Mouse (Mus musculus): Measurements from ENCODE around the gene Lrrfip2. TPM values are rescaled to one million over a fixed set of nuclear protein-coding genes. Genes with fewer than 3 reads are reported as not detected.
A peak's percentile ranks its signal among the peaks of the same experiment; 100 is the strongest.

The Lrrfip2 gene
- polyA plus RNA-seq, 1 experiment from 2014 or later: 85.9 TPM

GRCm38 (mm10) chr9:111087960-111088359, 29.4 kb upstream of the Lrrfip2 start:
- ATAC-seq: no peak
- DNase-seq (ENCODE audit: low read depth, low spot score): no peak
- no peaks in the 10 kb centered on the region for H3K27me3 ChIP-seq
- ChIA-PET POLR2A (no interaction called here), CTCF (interaction anchor here (1.8 to 5.0 kb wide), 3 partner anchors 16 to 202 kb away, joined by 5 to 38 read pairs (median 11); no protein-coding TSS in a partner anchor)
- in situ Hi-C loops (cut with MboI; ENCODE audit: low pct_unique_long_range_greater_than_20kb): no loop called here
- no peak for TF ChIP-seq CTCF (IDR thresholded peaks at IDR 0.05)

DNA sequence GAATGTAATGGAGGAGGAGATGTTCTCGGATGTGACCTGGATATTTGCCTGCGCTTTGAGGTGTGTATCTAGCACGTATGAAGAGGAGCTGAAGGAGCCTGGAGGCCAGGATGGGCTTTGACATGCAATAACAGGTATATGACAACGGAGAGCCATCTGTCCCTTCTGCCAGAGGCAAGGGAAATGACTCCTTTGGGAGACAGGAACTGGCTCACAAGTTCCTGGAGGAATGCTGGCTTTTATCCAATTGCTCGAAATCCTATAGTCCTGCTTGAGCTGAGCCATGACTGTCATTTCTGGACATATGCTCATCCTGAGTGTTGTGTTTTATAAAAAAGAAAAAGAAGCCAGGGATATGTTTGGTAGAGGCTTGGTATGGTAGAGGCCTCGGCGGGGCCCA, 28.5 kb upstream of the Lrrfip2 start:
- TF ChIP-seq CTCF (IDR thresholded peaks at IDR 0.05): no peak
- no peak for ATAC-seq
- ChIA-PET CTCF (interaction anchor here (1.3 kb wide), 1 partner anchor 200 kb away, joined by 4 read pairs; no protein-coding TSS in a partner anchor), POLR2A (no interaction called here)
- no peak for DNase-seq (ENCODE audit: low read depth, low spot score)
- in situ Hi-C loops (cut with MboI; ENCODE audit: low pct_unique_long_range_greater_than_20kb): no loop called here
- no peaks in the 10 kb centered on the region for H3K27me3 ChIP-seq

GRCm38 (mm10) chr9:111092657-111093056, 24.7 kb upstream of the Lrrfip2 start:
- no peak for TF ChIP-seq CTCF (IDR thresholded peaks at IDR 0.05)
- CTCF ChIA-PET: interaction anchor here (1.0 to 1.6 kb wide), 11 partner anchors 13 to 157 kb away, joined by 3 to 4 read pairs (median 3); no protein-coding TSS in a partner anchor
- ATAC-seq (no peak), DNase-seq (ENCODE audit: low read depth, low spot score) (no peak)
- H3K27me3 ChIP-seq: no peaks in the 10 kb centered on the region
- in situ Hi-C loops (cut with MboI; ENCODE audit: low pct_unique_long_range_greater_than_20kb): loop anchor here (5.0 to 10.0 kb wide), 2 partner anchors 112 to 150 kb away; no protein-coding TSS in a partner anchor
- POLR2A ChIA-PET: interaction anchor here (0.5 kb wide), 1 partner anchor 314 kb away, joined by 4 read pairs; no protein-coding TSS in a partner anchor

GRCm38 (mm10) chr9:111093094-111093493, 24.3 kb upstream of the Lrrfip2 start:
- ATAC-seq: no peak
- in situ Hi-C loops (cut with MboI; ENCODE audit: low pct_unique_long_range_greater_than_20kb): loop anchor here (5.0 to 10.0 kb wide), 2 partner anchors 112 to 149 kb away; no protein-coding TSS in a partner anchor
- H3K27me3 ChIP-seq: no peaks in the 10 kb centered on the region
- POLR2A ChIA-PET: no interaction called here
- CTCF ChIA-PET: interaction anchor here (0.7 to 3.4 kb wide), 18 partner anchors 13 to 197 kb away, joined by 3 to 9 read pairs (median 4); no protein-coding TSS in a partner anchor
- DNase-seq (ENCODE audit: low read depth, low spot score): no peak
- TF ChIP-seq CTCF (IDR thresholded peaks at IDR 0.05): peak; percentile 87

GRCm38 (mm10) chr9:111094626-111095025, 22.8 kb upstream of the Lrrfip2 start:
- ATAC-seq: peak; percentile 58
- no peak for DNase-seq (ENCODE audit: low read depth, low spot score)
- H3K27me3 ChIP-seq: no peaks in the 10 kb centered on the region
- ChIA-PET CTCF (interaction anchor here (1.6 to 3.4 kb wide), 4 partner anchors 61 to 195 kb away, joined by 3 to 9 read pairs (median 4); no protein-coding TSS in a partner anchor), POLR2A (no interaction called here)
- in situ Hi-C loops (cut with MboI; ENCODE audit: low pct_unique_long_range_greater_than_20kb): loop anchor here (5.0 to 10.0 kb wide), 2 partner anchors 110 to 148 kb away; no protein-coding TSS in a partner anchor
- TF ChIP-seq CTCF (IDR thresholded peaks at IDR 0.05): no peak

- ChIA-PET POLR2A (interaction anchor here (0.7 to 1.0 kb wide), 2 partner anchors 12 to 72 kb away, joined by 3 to 4 read pairs; no protein-coding TSS in a partner anchor), CTCF (interaction anchor here (3.4 kb wide), 1 partner anchor 194 kb away, joined by 9 read pairs; no protein-coding TSS in a partner anchor)
- no peaks in the 10 kb centered on the region for H3K27me3 ChIP-seq
- DNase-seq (ENCODE audit: low read depth, low spot score): no peak
- in situ Hi-C loops (cut with MboI; ENCODE audit: low pct_unique_long_range_greater_than_20kb): loop anchor here (10.0 kb wide), 1 partner anchor 109 kb away; no protein-coding TSS in a partner anchor
- ATAC-seq: no peak
- TF ChIP-seq CTCF (IDR thresholded peaks at IDR 0.05): no peak
Measured at GRCm38 (mm10) chr9:111095710-111096109, 21.7 kb upstream of the Lrrfip2 start.

GRCm38 (mm10) chr9:111096419-111097326, 20.7 kb upstream of the Lrrfip2 start:
- H3K27me3 ChIP-seq: no peaks in the 10 kb centered on the region
- TF ChIP-seq CTCF (IDR thresholded peaks at IDR 0.05): no peak
- ATAC-seq: no peak
- in situ Hi-C loops (cut with MboI; ENCODE audit: low pct_unique_long_range_greater_than_20kb): loop anchor here (10.0 kb wide), 1 partner anchor 108 kb away; no protein-coding TSS in a partner anchor
- no peak for DNase-seq (ENCODE audit: low read depth, low spot score)
- POLR2A ChIA-PET: no interaction called here
- CTCF ChIA-PET: interaction anchor here (3.4 kb wide), 1 partner anchor 193 kb away, joined by 9 read pairs; no protein-coding TSS in a partner anchor

DNA sequence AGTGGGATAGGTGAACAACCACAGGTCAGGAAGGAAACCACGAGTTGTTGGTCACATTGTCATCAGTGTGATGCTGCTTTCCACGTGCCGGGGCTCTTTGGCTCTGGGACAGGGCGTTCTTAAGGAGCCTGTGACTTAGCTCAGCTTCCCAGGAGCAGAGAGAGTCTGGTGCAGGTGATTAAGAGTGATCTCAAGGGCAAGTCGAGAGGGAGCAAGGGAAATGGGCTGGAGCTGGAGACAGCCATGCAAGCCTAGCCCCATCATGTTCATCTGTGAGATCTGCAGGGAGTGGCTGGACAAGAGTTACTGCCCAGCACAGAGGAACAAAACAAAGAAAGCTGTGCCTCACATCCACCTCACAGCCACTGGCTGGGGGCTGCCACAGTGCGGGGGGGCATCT, 19.8 kb upstream of the Lrrfip2 start:
- in situ Hi-C loops (cut with MboI; ENCODE audit: low pct_unique_long_range_greater_than_20kb): loop anchor here (10.0 kb wide), 1 partner anchor 107 kb away; no protein-coding TSS in a partner anchor
- no peaks in the 10 kb centered on the region for H3K27me3 ChIP-seq
- ChIA-PET POLR2A (no interaction called here), CTCF (no interaction called here)
- TF ChIP-seq CTCF (IDR thresholded peaks at IDR 0.05): no peak
- DNase-seq (ENCODE audit: low read depth, low spot score) (no peak), ATAC-seq (no peak)

GRCm38 (mm10) chr9:111100406-111100805, 17.0 kb upstream of the Lrrfip2 start:
- CTCF ChIA-PET: no interaction called here
- H3K27me3 ChIP-seq: no peaks in the 10 kb centered on the region
- no peak for TF ChIP-seq CTCF (IDR thresholded peaks at IDR 0.05)
- POLR2A ChIA-PET: no interaction called here
- no peak for ATAC-seq
- in situ Hi-C loops (cut with MboI; ENCODE audit: low pct_unique_long_range_greater_than_20kb): no loop called here
- DNase-seq (ENCODE audit: low read depth, low spot score): no peak

GRCm38 (mm10) chr9:111103293-111103692, 14.1 kb upstream of the Lrrfip2 start:
- DNase-seq (ENCODE audit: low read depth, low spot score) (no peak), ATAC-seq (no peak)
- H3K27me3 ChIP-seq: no peaks in the 10 kb centered on the region
- CTCF ChIA-PET: no interaction called here
- in situ Hi-C loops (cut with MboI; ENCODE audit: low pct_unique_long_range_greater_than_20kb): no loop called here
- POLR2A ChIA-PET: no interaction called here
- TF ChIP-seq CTCF (IDR thresholded peaks at IDR 0.05): no peak
